Mouse (Mus musculus): ENCODE data around the gene Poc1b. TPM values are rescaled to one million over a fixed set of nuclear protein-coding genes. Genes with fewer than 3 reads are reported as not detected.

Gene Poc1b
- polyA plus RNA-seq, 1 experiment = 11.8 TPM

GRCm38 (mm10) chr10:99130611-99131010, 23.8 kb downstream of the Poc1b start:
- no peak for DNase-seq
- H3K27me3 ChIP-seq (ENCODE audit: control insufficient read depth, insufficient read depth, low read length) = no peaks in the 10 kb centered on the region
- no peak overlapping the region for H3K27ac ChIP-seq (ENCODE audit: insufficient read depth, low read length)
- WGBS = 33% methylated on average over 6 of the region's 6 CpGs
- no peak overlapping the region for H3K4me3 ChIP-seq (replicated peaks; ENCODE audit: insufficient read depth, low read depth, low read length)
- no peaks in the 10 kb centered on the region; the same call in 1 of the 2 replicates for H3K4me1 ChIP-seq (ENCODE audit: control insufficient read depth, insufficient read depth, low read length)
- TF ChIP-seq CTCF (IDR thresholded peaks at IDR 0.05; ENCODE audit: borderline replicate concordance, insufficient read depth, low read depth, low read length) (no peak), POLR2A (IDR thresholded peaks at IDR 0.05; ENCODE audit: borderline replicate concordance, insufficient read depth, low read length) (no peak)

- Histone ChIP-seq H3K27ac (ENCODE audit: insufficient read depth, low read length) (no peak overlapping the region), H3K27me3 (ENCODE audit: control insufficient read depth, insufficient read depth, low read length) (no peaks in the 10 kb centered on the region), H3K4me1 (ENCODE audit: control insufficient read depth, insufficient read depth, low read length) (peaks cover 5% of the 10 kb centered on the region), H3K4me3 (replicated peaks; ENCODE audit: insufficient read depth, low read depth, low read length) (no peak overlapping the region)
- WGBS = 52% methylated on average over 5 of the region's 5 CpGs
- TF ChIP-seq CTCF (IDR thresholded peaks at IDR 0.05; ENCODE audit: borderline replicate concordance, insufficient read depth, low read depth, low read length) (no peak), POLR2A (IDR thresholded peaks at IDR 0.05; ENCODE audit: borderline replicate concordance, insufficient read depth, low read length) (no peak)
- no peak for DNase-seq
These were observed 24.5 kb downstream of the Poc1b start for GRCm38 (mm10) chr10:99131298-99131697.

- Histone ChIP-seq H3K27ac (ENCODE audit: insufficient read depth, low read length) (no peak overlapping the region), H3K4me3 (replicated peaks; ENCODE audit: insufficient read depth, low read depth, low read length) (no peak overlapping the region), H3K27me3 (ENCODE audit: control insufficient read depth, insufficient read depth, low read length) (no peaks in the 10 kb centered on the region), H3K4me1 (ENCODE audit: control insufficient read depth, insufficient read depth, low read length) (peaks cover 5% of the 10 kb centered on the region)
- TF ChIP-seq POLR2A (IDR thresholded peaks at IDR 0.05; ENCODE audit: borderline replicate concordance, insufficient read depth, low read length) (no peak), CTCF (IDR thresholded peaks at IDR 0.05; ENCODE audit: borderline replicate concordance, insufficient read depth, low read depth, low read length) (no peak)
- 59% methylated on average over 6 of the region's 6 CpGs for WGBS
- no peak for DNase-seq
These were observed 25.4 kb downstream of the Poc1b start for GRCm38 (mm10) chr10:99132189-99132588.

GRCm38 (mm10) chr10:99132595-99133272, 25.9 kb downstream of the Poc1b start:
- H3K27ac ChIP-seq (ENCODE audit: insufficient read depth, low read length) = no peak overlapping the region
- TF ChIP-seq CTCF (IDR thresholded peaks at IDR 0.05; ENCODE audit: borderline replicate concordance, insufficient read depth, low read depth, low read length) (no peak), POLR2A (IDR thresholded peaks at IDR 0.05; ENCODE audit: borderline replicate concordance, insufficient read depth, low read length) (no peak)
- H3K4me1 ChIP-seq (ENCODE audit: control insufficient read depth, insufficient read depth, low read length) = peaks cover 5% of the 10 kb centered on the region
- H3K27me3 ChIP-seq (ENCODE audit: control insufficient read depth, insufficient read depth, low read length) = no peaks in the 10 kb centered on the region
- DNase-seq = no peak
- 47% methylated on average over 11 of the region's 11 CpGs for WGBS
- H3K4me3 ChIP-seq (replicated peaks; ENCODE audit: insufficient read depth, low read depth, low read length) = no peak overlapping the region

- 66% methylated on average over 16 of the region's 16 CpGs for WGBS
- Histone ChIP-seq H3K4me3 (replicated peaks; ENCODE audit: insufficient read depth, low read depth, low read length) (no peak overlapping the region), H3K27ac (ENCODE audit: insufficient read depth, low read length) (no peak overlapping the region), H3K4me1 (ENCODE audit: control insufficient read depth, insufficient read depth, low read length) (peaks cover 5% of the 10 kb centered on the region), H3K27me3 (ENCODE audit: control insufficient read depth, insufficient read depth, low read length) (no peaks in the 10 kb centered on the region)
- no peak for DNase-seq
- TF ChIP-seq POLR2A (IDR thresholded peaks at IDR 0.05; ENCODE audit: borderline replicate concordance, insufficient read depth, low read length) = no peak
- TF ChIP-seq CTCF (IDR thresholded peaks at IDR 0.05; ENCODE audit: borderline replicate concordance, insufficient read depth, low read depth, low read length) = no peak
These were observed 26.6 kb downstream of the Poc1b start for GRCm38 (mm10) chr10:99133321-99133875.

GRCm38 (mm10) chr10:99136337-99136736, 29.5 kb downstream of the Poc1b start:
- DNase-seq = no peak
- no peaks in the 10 kb centered on the region for H3K27me3 ChIP-seq (ENCODE audit: control insufficient read depth, insufficient read depth, low read length)
- peaks cover 5% of the 10 kb centered on the region for H3K4me1 ChIP-seq (ENCODE audit: control insufficient read depth, insufficient read depth, low read length)
- no peak overlapping the region for H3K27ac ChIP-seq (ENCODE audit: insufficient read depth, low read length)
- TF ChIP-seq POLR2A (IDR thresholded peaks at IDR 0.05; ENCODE audit: borderline replicate concordance, insufficient read depth, low read length) (no peak), CTCF (IDR thresholded peaks at IDR 0.05; ENCODE audit: borderline replicate concordance, insufficient read depth, low read depth, low read length) (no peak)
- no peak overlapping the region for H3K4me3 ChIP-seq (replicated peaks; ENCODE audit: insufficient read depth, low read depth, low read length)
- whole genome bisulfite sequencing = 38% methylated on average over 5 of the region's 5 CpGs

GRCm38 (mm10) chr10:99145611-99146010, 38.8 kb downstream of the Poc1b start:
- Histone ChIP-seq H3K27ac (ENCODE audit: insufficient read depth, low read length) (no peak overlapping the region), H3K4me3 (replicated peaks; ENCODE audit: insufficient read depth, low read depth, low read length) (no peak overlapping the region), H3K27me3 (ENCODE audit: control insufficient read depth, insufficient read depth, low read length) (no peaks in the 10 kb centered on the region), H3K4me1 (ENCODE audit: control insufficient read depth, insufficient read depth, low read length) (no peaks in the 10 kb centered on the region)
- TF ChIP-seq CTCF (IDR thresholded peaks at IDR 0.05; ENCODE audit: borderline replicate concordance, insufficient read depth, low read depth, low read length) = no peak
- DNase-seq = no peak
- WGBS = 83% methylated on average over 8 of the region's 8 CpGs

- Histone ChIP-seq H3K4me1 (ENCODE audit: control insufficient read depth, insufficient read depth, low read length) (no peaks in the 10 kb centered on the region), H3K27me3 (ENCODE audit: control insufficient read depth, insufficient read depth, low read length) (no peaks in the 10 kb centered on the region), H3K4me3 (replicated peaks; ENCODE audit: insufficient read depth, low read depth, low read length) (no peak overlapping the region), H3K27ac (ENCODE audit: insufficient read depth, low read length) (no peak overlapping the region)
- 92% methylated on average over 8 of the region's 8 CpGs for WGBS
- TF ChIP-seq CTCF (IDR thresholded peaks at IDR 0.05; ENCODE audit: borderline replicate concordance, insufficient read depth, low read depth, low read length) (no peak), POLR2A (IDR thresholded peaks at IDR 0.05; ENCODE audit: borderline replicate concordance, insufficient read depth, low read length) (no peak)
- DNase-seq = no peak
These were observed 39.8 kb downstream of the Poc1b start for GRCm38 (mm10) chr10:99146596-99146995.
